Mouse (Mus musculus): ENCODE data around the gene 4930503B20Rik. TPM values are rescaled to one million over a fixed set of nuclear protein-coding genes. Genes with fewer than 3 reads are reported as not detected.

4930503B20Rik gene
- polyA plus RNA-seq, 1 experiment from 2014 or later: not detected

DNA sequence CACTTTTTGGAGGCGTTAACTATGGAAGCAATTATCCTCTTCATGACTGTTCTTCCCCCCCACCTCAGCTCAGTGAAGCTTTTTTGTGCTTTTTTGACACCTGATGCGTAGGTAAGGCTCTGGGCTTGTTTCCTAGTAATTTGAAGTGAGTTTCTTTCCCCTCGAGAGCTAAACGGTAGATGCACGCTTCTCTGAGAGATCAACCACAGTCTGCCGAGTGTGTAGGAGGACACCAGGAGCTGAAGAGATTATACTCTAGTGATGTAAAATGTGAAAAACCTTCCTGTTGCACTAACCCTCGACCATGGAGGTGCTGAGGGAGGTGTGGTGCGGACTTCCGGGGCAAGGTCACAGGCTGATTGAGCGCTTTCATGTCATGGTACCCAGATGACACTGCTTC is 31.0 kb downstream of the 4930503B20Rik start:
- Histone ChIP-seq H3K27me3 (replicated peaks; ENCODE audit: insufficient read depth, low read length) (no peaks in the 10 kb centered on the region), H3K4me1 (ENCODE audit: insufficient read depth, low read depth, low read length) (no peaks in the 10 kb centered on the region), H3K9ac (replicated peaks; ENCODE audit: low read depth) (no peak overlapping the region), H3K27ac (ENCODE audit: low read length) (no peak overlapping the region), H3K36me3 (ENCODE audit: insufficient read depth, low read length) (no peaks in the 10 kb centered on the region), H3K9me3 (ENCODE audit: low read length) (no peaks in the 10 kb centered on the region), H3K4me2 (replicated peaks; ENCODE audit: low read depth, low read length) (no peak overlapping the region), H3K4me3 (ENCODE audit: low read depth, low read length) (no peak overlapping the region)
- 80% methylated on average over 10 of the region's 10 CpGs for WGBS
- DNase-seq (ENCODE audit: low spot score): no peak
- TF ChIP-seq EP300 (IDR thresholded peaks at IDR 0.05) (no peak), CTCF (IDR thresholded peaks at IDR 0.05) (no peak)
- ATAC-seq: no peak

DNA sequence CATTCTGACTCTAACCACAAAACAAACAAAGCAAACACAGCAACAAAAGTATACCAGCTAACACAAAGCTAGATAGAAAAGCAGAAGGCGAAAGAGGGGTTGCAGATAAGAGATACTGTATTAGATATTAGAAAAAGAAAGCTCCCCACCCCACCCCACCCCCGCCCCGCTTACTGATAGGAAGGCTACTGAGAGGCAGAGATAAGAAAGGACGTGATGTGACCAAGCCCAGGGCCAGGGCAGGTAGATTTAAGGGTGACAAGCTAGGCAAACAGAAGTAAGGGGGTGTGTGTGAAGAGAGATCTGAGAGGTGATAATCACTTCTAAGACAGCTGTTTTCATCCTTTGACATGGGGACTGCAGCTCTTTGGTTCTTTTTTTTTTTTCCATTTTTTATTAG is 32.8 kb downstream of the 4930503B20Rik start:
- no peaks in the 10 kb centered on the region for H3K4me1 ChIP-seq (ENCODE audit: insufficient read depth, low read depth, low read length)
- H3K36me3 ChIP-seq (ENCODE audit: insufficient read depth, low read length): no peaks in the 10 kb centered on the region
- no peak overlapping the region for H3K9ac ChIP-seq (replicated peaks; ENCODE audit: low read depth)
- no peak overlapping the region for H3K27ac ChIP-seq (ENCODE audit: low read length)
- TF ChIP-seq EP300 (IDR thresholded peaks at IDR 0.05) (no peak), CTCF (IDR thresholded peaks at IDR 0.05) (no peak)
- WGBS: 60% methylated on average over 4 of the region's 4 CpGs
- DNase-seq (ENCODE audit: low spot score): no peak
- no peak for ATAC-seq
- no peaks in the 10 kb centered on the region for H3K9me3 ChIP-seq (ENCODE audit: low read length)
- H3K27me3 ChIP-seq (replicated peaks; ENCODE audit: insufficient read depth, low read length): no peaks in the 10 kb centered on the region
- no peak overlapping the region for H3K4me3 ChIP-seq (ENCODE audit: low read depth, low read length)
- H3K4me2 ChIP-seq (replicated peaks; ENCODE audit: low read depth, low read length): no peak overlapping the region

- no peaks in the 10 kb centered on the region for H3K4me1 ChIP-seq (ENCODE audit: insufficient read depth, low read depth, low read length)
- no peak overlapping the region for H3K9ac ChIP-seq (replicated peaks; ENCODE audit: low read depth)
- H3K27ac ChIP-seq (ENCODE audit: low read length): no peak overlapping the region
- no peak overlapping the region for H3K4me3 ChIP-seq (ENCODE audit: low read depth, low read length)
- H3K4me2 ChIP-seq (replicated peaks; ENCODE audit: low read depth, low read length): no peak overlapping the region
- no peak for TF ChIP-seq CTCF (IDR thresholded peaks at IDR 0.05)
- no peak for TF ChIP-seq EP300 (IDR thresholded peaks at IDR 0.05)
- H3K27me3 ChIP-seq (replicated peaks; ENCODE audit: insufficient read depth, low read length): no peaks in the 10 kb centered on the region
- ATAC-seq: no peak
- DNase-seq (ENCODE audit: low spot score): no peak
- H3K9me3 ChIP-seq (ENCODE audit: low read length): no peaks in the 10 kb centered on the region
- no peaks in the 10 kb centered on the region for H3K36me3 ChIP-seq (ENCODE audit: insufficient read depth, low read length)
Observed at GRCm38 (mm10) chr3:146617946-146618345, 33.2 kb downstream of the 4930503B20Rik start.

- Histone ChIP-seq H3K27me3 (replicated peaks; ENCODE audit: insufficient read depth, low read length) (no peaks in the 10 kb centered on the region), H3K4me3 (ENCODE audit: low read depth, low read length) (no peak overlapping the region), H3K27ac (ENCODE audit: low read length) (no peak overlapping the region), H3K36me3 (ENCODE audit: insufficient read depth, low read length) (no peaks in the 10 kb centered on the region), H3K9me3 (ENCODE audit: low read length) (no peaks in the 10 kb centered on the region), H3K9ac (replicated peaks; ENCODE audit: low read depth) (no peak overlapping the region), H3K4me1 (ENCODE audit: insufficient read depth, low read depth, low read length) (no peaks in the 10 kb centered on the region), H3K4me2 (replicated peaks; ENCODE audit: low read depth, low read length) (no peak overlapping the region)
- no peak for ATAC-seq
- 64% methylated on average over 5 of the region's 5 CpGs for WGBS
- TF ChIP-seq CTCF (IDR thresholded peaks at IDR 0.05) (no peak), EP300 (IDR thresholded peaks at IDR 0.05) (no peak)
- no peak for DNase-seq (ENCODE audit: low spot score)
Observed at GRCm38 (mm10) chr3:146616533-146617283, 34.4 kb downstream of the 4930503B20Rik start.

DNA sequence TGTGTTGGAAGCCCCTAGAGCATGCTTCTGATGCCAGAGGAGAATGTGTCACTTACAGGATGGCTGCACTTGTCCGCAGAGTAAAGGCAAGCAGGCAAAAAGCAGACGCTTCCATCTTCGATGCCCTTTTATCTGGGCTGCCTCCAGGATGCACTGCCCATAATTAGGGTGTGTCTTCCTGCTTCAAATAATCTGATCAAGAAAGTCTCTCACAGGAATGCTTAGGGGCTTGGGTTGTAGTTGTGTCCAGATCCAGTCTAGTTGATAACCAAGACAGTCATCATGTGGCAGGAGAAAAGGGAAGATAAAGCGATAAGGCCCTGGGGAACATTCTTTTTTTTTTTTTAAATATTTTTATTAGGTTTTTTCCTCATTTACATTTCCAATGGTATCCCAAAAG is 35.6 kb downstream of the 4930503B20Rik start, which contains the start of gene Dnase2b:
TSS of gene Dnase2b (minus strand) at position 101 of the 400 bp plus-strand sequence.
- TF ChIP-seq CTCF (IDR thresholded peaks at IDR 0.05): no peak
- TF ChIP-seq EP300 (IDR thresholded peaks at IDR 0.05): no peak
- no peak for DNase-seq (ENCODE audit: low spot score)
- H3K27ac ChIP-seq (ENCODE audit: low read length): no peak within 1 kb of the TSS
- no peaks in the 10 kb centered on the region for H3K4me1 ChIP-seq (ENCODE audit: insufficient read depth, low read depth, low read length)
- H3K4me2 ChIP-seq (replicated peaks; ENCODE audit: low read depth, low read length): no peak within 1 kb of the TSS
- WGBS: 89% methylated on average over 4 of the region's 4 CpGs
- ATAC-seq: no peak
- no peaks in the 10 kb centered on the region for H3K36me3 ChIP-seq (ENCODE audit: insufficient read depth, low read length)
- no peak within 1 kb of the TSS for H3K9ac ChIP-seq (replicated peaks; ENCODE audit: low read depth)
- H3K4me3 ChIP-seq (ENCODE audit: low read depth, low read length): no peak within 1 kb of the TSS
- H3K27me3 ChIP-seq (replicated peaks; ENCODE audit: insufficient read depth, low read length): no peaks in the 10 kb centered on the region
- H3K9me3 ChIP-seq (ENCODE audit: low read length): no peaks in the 10 kb centered on the region

DNA sequence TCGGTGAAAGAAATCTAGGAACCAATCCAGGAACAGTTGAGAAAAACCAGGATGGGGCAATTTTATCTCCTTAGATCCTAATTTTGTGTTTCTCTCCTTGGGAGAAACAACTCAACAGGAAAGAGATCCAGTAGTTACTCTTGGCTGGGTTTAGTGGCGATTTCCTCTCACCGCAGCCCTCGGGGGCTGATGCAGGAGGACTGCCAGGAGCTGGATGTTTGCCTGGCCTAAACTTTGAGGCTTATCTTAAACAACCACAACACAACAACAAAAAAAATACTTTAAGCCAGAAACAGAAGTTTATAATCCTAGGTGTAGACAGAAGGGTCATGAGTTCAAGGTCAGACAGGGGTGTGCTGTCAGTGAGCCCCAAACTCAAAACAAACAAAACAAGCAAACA is 39.3 kb downstream of the 4930503B20Rik start:
- ATAC-seq (no peak), DNase-seq (ENCODE audit: low spot score) (no peak)
- no peak for TF ChIP-seq CTCF (IDR thresholded peaks at IDR 0.05)
- no peak for TF ChIP-seq EP300 (IDR thresholded peaks at IDR 0.05)
- Histone ChIP-seq H3K27me3 (replicated peaks; ENCODE audit: insufficient read depth, low read length) (no peaks in the 10 kb centered on the region), H3K9me3 (ENCODE audit: low read length) (no peaks in the 10 kb centered on the region), H3K27ac (ENCODE audit: low read length) (no peak overlapping the region), H3K4me3 (ENCODE audit: low read depth, low read length) (no peak overlapping the region), H3K9ac (replicated peaks; ENCODE audit: low read depth) (no peak overlapping the region), H3K4me2 (replicated peaks; ENCODE audit: low read depth, low read length) (no peak overlapping the region), H3K36me3 (ENCODE audit: insufficient read depth, low read length) (no peaks in the 10 kb centered on the region), H3K4me1 (ENCODE audit: insufficient read depth, low read depth, low read length) (no peaks in the 10 kb centered on the region)
- 56% methylated on average over 4 of the region's 4 CpGs for WGBS

All from lung, postnatal 0 days (tissue).